Mouse (Mus musculus) midbrain, postnatal 0 days (tissue): Measurements from ENCODE around the gene Ccdc59. TPM values are rescaled to one million over a fixed set of nuclear protein-coding genes. Genes with fewer than 3 reads are reported as not detected.

Experiments used
- ATAC-seq: fragments of 200-750 bp; cut with Nextera tagmentation; 2 replicates; pipeline ENCODE4 v1.8.0; 2017; ENCODE audit warnings: moderate number of reproducible peaks, mild to moderate bottlenecking, moderate TSS enrichment, moderate library complexity; ENCODE audit not compliant: low FRiP score
- DNase-seq: peaks from one replicate; pipeline ENCODE4 v3.0.0-alpha.2; 2015; ENCODE audit warnings: low spot score
- H3K27ac ChIP-seq: fragments of 300-500 bp; sonication (generic); 2 replicates; pipeline ENCODE4 v1.5.1; 2014; ENCODE audit warnings: low read depth, mild to moderate bottlenecking, low read length, mixed read lengths
- H3K27me3 ChIP-seq: fragments of 300-500 bp; sonication (generic); 2 replicates; pipeline ENCODE4 v1.6.1; 2014; ENCODE audit warnings: low read length, control low read depth, mixed read lengths; ENCODE audit not compliant: insufficient read depth
- H3K36me3 ChIP-seq: fragments of 300-500 bp; sonication (generic); 2 replicates; pipeline ENCODE4 v1.6.1; 2014; ENCODE audit warnings: low read length, control low read depth, mixed read lengths; ENCODE audit not compliant: insufficient read depth
- H3K4me1 ChIP-seq: fragments of 300-500 bp; sonication (generic); 2 replicates; pipeline ENCODE4 v1.6.1; 2014; ENCODE audit warnings: mild to moderate bottlenecking, control low read depth, antibody characterized with exemption, low read length, mixed read lengths; ENCODE audit not compliant: insufficient read depth
- H3K4me2 ChIP-seq: fragments of 300-500 bp; sonication (generic); 2 replicates; pipeline ENCODE4 v1.6.1; 2014; ENCODE audit warnings: low read depth, mild to moderate bottlenecking, low read length, mixed read lengths; ENCODE audit not compliant: poor library complexity, severe bottlenecking
- H3K4me3 ChIP-seq: fragments of 300-500 bp; sonication (generic); 2 replicates; pipeline ENCODE4 v1.5.1; 2014; ENCODE audit warnings: low read depth, mild to moderate bottlenecking, low read length, moderate library complexity
- H3K9ac ChIP-seq: fragments of 300-500 bp; sonication (generic); replicated peaks from 2 replicates; pipeline ENCODE4 v1.6.1; 2014; ENCODE audit warnings: mild to moderate bottlenecking, low read length, moderate library complexity, mixed read lengths; ENCODE audit not compliant: poor library complexity, severe bottlenecking
- H3K9me3 ChIP-seq: fragments of 300-500 bp; sonication (generic); 2 replicates; pipeline ENCODE4 v1.6.1; 2016; ENCODE audit warnings: low read length, control low read depth
- CTCF ChIP-seq: IDR thresholded peaks from 2 replicates; pipeline ENCODE4 v1.5.1; 2016; ENCODE audit warnings: antibody characterized with exemption, mild to moderate bottlenecking
- WGBS: fragments of 180-500 bp; shearing (Covaris S2); extraction: QIAGEN DNeasy Blood & Tissue Kit; methylation state at CpG from one replicate; pipeline ENCODE4 v1.1.7; 2014; 5-methylcytosine and 5-hydroxymethylcytosine counted together
- polyA plus RNA-seq: library from polyadenylated mRNA; unstranded; fragments of >200 nt; fragmentation: Nextera tagmentation; extraction: Ambion mirVana; gene quantifications from 2 replicates; pipeline ENCODE4 v1.2.1, GENCODE M21; 2015
- total RNA-seq: library from RNA; depleted of rRNA; stranded (reverse); fragments of >200 nt; gene quantifications from 2 replicates; pipeline ENCODE4 v1.2.3, GENCODE M21; 2014

The Ccdc59 gene
- total and polyA plus RNA-seq, 2 experiments from 2014 or later = 13.0 to 46.4 TPM

- H3K9ac ChIP-seq = no peak overlapping the region
- no peak overlapping the region for H3K4me3 ChIP-seq
- no peak for DNase-seq
- H3K36me3 ChIP-seq = no peaks in the 10 kb centered on the region
- no peak for TF ChIP-seq CTCF
- H3K27ac ChIP-seq = no peak overlapping the region
- no peaks in the 10 kb centered on the region for H3K27me3 ChIP-seq
- no peak for ATAC-seq
- H3K4me1 ChIP-seq = no peaks in the 10 kb centered on the region
- 93% methylated on average over 2 of the region's 2 CpGs for WGBS
- H3K4me2 ChIP-seq = no peak overlapping the region
- no peaks in the 10 kb centered on the region for H3K9me3 ChIP-seq
These were observed 37.4 kb upstream of the Ccdc59 start for GRCm38 (mm10) chr10:105803461-105803860.

- DNase-seq (no peak), ATAC-seq (no peak)
These were observed 34.4 kb upstream of the Ccdc59 start for GRCm38 (mm10) chr10:105806259-105807010.

GRCm38 (mm10) chr10:105834627-105835228 is 6.1 kb upstream of the Ccdc59 start:
- H3K4me2 ChIP-seq = no peak overlapping the region
- no peak overlapping the region for H3K4me3 ChIP-seq
- H3K27me3 ChIP-seq = no peaks in the 10 kb centered on the region
- no peaks in the 10 kb centered on the region for H3K9me3 ChIP-seq
- TF ChIP-seq CTCF = peak; percentile 68
- 64% methylated on average over 10 of the region's 10 CpGs for WGBS
- H3K4me1 ChIP-seq = no peaks in the 10 kb centered on the region
- H3K27ac ChIP-seq = no peak overlapping the region
- DNase-seq = peak; percentile 70
- no peaks in the 10 kb centered on the region for H3K36me3 ChIP-seq
- peak; percentile 48 for ATAC-seq
- H3K9ac ChIP-seq = no peak overlapping the region

More at GRCm38 (mm10) chr10:105806259-105807010, 34.4 kb upstream of the Ccdc59 start:
- Histone ChIP-seq H3K4me3 (no peak overlapping the region), H3K4me2 (no peak overlapping the region), H3K27me3 (no peaks in the 10 kb centered on the region), H3K9ac (no peak overlapping the region), H3K4me1 (no peaks in the 10 kb centered on the region), H3K27ac (no peak overlapping the region), H3K36me3 (no peaks in the 10 kb centered on the region), H3K9me3 (no peaks in the 10 kb centered on the region)
- TF ChIP-seq CTCF = no peak
- WGBS = 81% methylated on average over 7 of the region's 7 CpGs

- WGBS = 91% methylated on average over 7 of the region's 7 CpGs
- H3K9ac ChIP-seq = no peak overlapping the region
- no peaks in the 10 kb centered on the region for H3K9me3 ChIP-seq
- H3K36me3 ChIP-seq = peaks cover 31% of the 10 kb centered on the region; the same call in 1 of the 2 replicates
- peak; percentile 19; the same call in 1 of the 2 replicates for TF ChIP-seq CTCF
- H3K27ac ChIP-seq = no peak overlapping the region
- no peak for ATAC-seq
- H3K4me2 ChIP-seq = no peak overlapping the region
- no peaks in the 10 kb centered on the region for H3K27me3 ChIP-seq
- H3K4me1 ChIP-seq = no peaks in the 10 kb centered on the region
- DNase-seq = no peak
- no peak overlapping the region; the same call in 1 of the 2 replicates for H3K4me3 ChIP-seq
These were observed 1.7 kb downstream of the Ccdc59 start for GRCm38 (mm10) chr10:105842574-105842973.

- no peak overlapping the region for H3K4me3 ChIP-seq
- no peaks in the 10 kb centered on the region for H3K4me1 ChIP-seq
- DNase-seq (peak; percentile 28), ATAC-seq (no peak)
- peak; percentile 41 for TF ChIP-seq CTCF
- peaks cover 28% of the 10 kb centered on the region for H3K36me3 ChIP-seq
- H3K27ac ChIP-seq = no peak overlapping the region
- no peak overlapping the region for H3K9ac ChIP-seq
- no peaks in the 10 kb centered on the region for H3K27me3 ChIP-seq
- H3K4me2 ChIP-seq = no peak overlapping the region
- H3K9me3 ChIP-seq = no peaks in the 10 kb centered on the region
- 83% methylated on average over 5 of the region's 5 CpGs for WGBS
These were observed 9.4 kb downstream of the Ccdc59 start for GRCm38 (mm10) chr10:105850286-105850685.

GRCm38 (mm10) chr10:105851136-105851535 is 10.3 kb downstream of the Ccdc59 start:
- Histone ChIP-seq H3K4me2 (no peak overlapping the region), H3K36me3 (peaks cover 24% of the 10 kb centered on the region), H3K4me1 (no peaks in the 10 kb centered on the region), H3K9me3 (no peaks in the 10 kb centered on the region), H3K4me3 (no peak overlapping the region), H3K27me3 (no peaks in the 10 kb centered on the region), H3K9ac (no peak overlapping the region), H3K27ac (no peak overlapping the region)
- 81% methylated on average over 4 of the region's 4 CpGs for WGBS
- no peak for ATAC-seq
- DNase-seq = no peak
- no peak for TF ChIP-seq CTCF
